In genomic region chr9:30849444-30849843, GRCm38 (mm10) we compare ENCODE assay signal across 16 mouse cellular contexts.
"Had no signal": no experiment of that assay in that cellular context is flagged by ENCODE, and none has a peak within 500 bp of the region (broad histone marks: within the 10 kb centered on the region; RNA-seq: fewer than 3 reads in every experiment).

No protein-coding gene starts in this region.

- H3K27ac ChIP-seq: liver, embryonic 15.5 days; midbrain, embryonic 10.5 days; midbrain, embryonic 12.5 days; neural tube, embryonic 12.5 days; stomach, embryonic 15.5 days had no signal

- H3K4me1 ChIP-seq: liver, embryonic 15.5 days; midbrain, embryonic 12.5 days; neural tube, embryonic 12.5 days had no signal

- H3K9ac ChIP-seq: liver, embryonic 15.5 days; liver, postnatal 0 days; lung, embryonic 14.5 days; midbrain, embryonic 12.5 days; neural tube, embryonic 12.5 days; stomach, embryonic 15.5 days had no signal

- H3K27me3 ChIP-seq: liver, embryonic 15.5 days; midbrain, embryonic 12.5 days; neural tube, embryonic 12.5 days; stomach, embryonic 15.5 days had no signal

- H3K36me3 ChIP-seq: liver, embryonic 15.5 days; midbrain, embryonic 10.5 days; midbrain, embryonic 12.5 days; neural tube, embryonic 12.5 days; stomach, embryonic 15.5 days had no signal

- ATAC-seq: liver, postnatal 0 days; midbrain, embryonic 16.5 days had no signal

- DNase-seq: liver, postnatal 0 days; lung, embryonic 14.5 days; lung, postnatal 10 days; lung, postnatal 4 days; midbrain, embryonic 14.5 days; right cerebral cortex, postnatal 14 days; thymus, adult 18-20 months; thymus, postnatal 14 days; thymus, postnatal 36 days had no signal

- H3K9me3 ChIP-seq: liver, embryonic 15.5 days; midbrain, embryonic 10.5 days; midbrain, embryonic 12.5 days; neural tube, embryonic 12.5 days; stomach, embryonic 15.5 days had no signal

- H3K4me3 ChIP-seq: liver, embryonic 15.5 days; midbrain, embryonic 10.5 days; midbrain, embryonic 12.5 days; myocyte; neural tube, embryonic 12.5 days; stomach, embryonic 15.5 days had no signal

- H3K4me2 ChIP-seq: liver, embryonic 15.5 days; lung, embryonic 14.5 days; midbrain, embryonic 12.5 days; neural tube, embryonic 12.5 days; stomach, embryonic 15.5 days had no signal
